Mouse (Mus musculus): ENCODE measurements around the gene Col25a1.

DNA sequence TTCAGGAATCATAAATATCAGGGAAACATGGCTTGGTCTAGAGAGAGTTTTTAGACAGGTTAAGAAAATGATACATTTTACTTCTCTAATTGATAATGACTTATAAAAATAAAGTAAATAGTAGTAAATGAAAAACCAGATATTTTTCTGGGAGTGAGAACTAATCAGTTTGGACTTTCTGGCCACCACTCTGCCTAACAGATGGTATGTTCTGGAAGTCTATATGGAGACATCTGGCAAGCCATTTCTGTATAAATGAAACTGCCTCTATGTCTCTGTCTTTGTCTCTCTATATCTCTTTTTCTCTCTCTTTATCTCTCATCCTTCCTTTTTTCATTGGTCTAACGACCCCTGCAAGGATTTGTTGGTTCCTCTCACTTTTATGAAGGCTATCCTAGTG is 410.2 kb downstream of the Col25a1 start:
- no peak for TF ChIP-seq CTCF (IDR thresholded peaks at IDR 0.05; ENCODE audit: extremely low read depth, insufficient read depth, low read length)
- TF ChIP-seq POLR2A (IDR thresholded peaks at IDR 0.05; ENCODE audit: extremely low read depth, insufficient read depth, low read length), result no peak
